Mouse (Mus musculus) brain, embryonic 14.5 days (tissue): ENCODE results near the gene Rgl1.

Experiments
- CTCF ChIP-seq: fragments of 200-500 bp; IDR thresholded peaks from 2 replicates; pipeline ENCODE4 v1.5.1; 2012; ENCODE audit warnings: inconsistent platforms, mild to moderate bottlenecking, moderate library complexity, borderline replicate concordance; ENCODE audit not compliant: insufficient read depth, insufficient read length; ENCODE audit errors: extremely low read depth
- POLR2A ChIP-seq: fragments of 200-500 bp; IDR thresholded peaks from 2 replicates; pipeline ENCODE4 v1.6.1; 2012; ENCODE audit warnings: mild to moderate bottlenecking, inconsistent platforms, borderline replicate concordance; ENCODE audit not compliant: poor library complexity, insufficient read depth, insufficient read length, severe bottlenecking; ENCODE audit errors: extremely low read depth

DNA sequence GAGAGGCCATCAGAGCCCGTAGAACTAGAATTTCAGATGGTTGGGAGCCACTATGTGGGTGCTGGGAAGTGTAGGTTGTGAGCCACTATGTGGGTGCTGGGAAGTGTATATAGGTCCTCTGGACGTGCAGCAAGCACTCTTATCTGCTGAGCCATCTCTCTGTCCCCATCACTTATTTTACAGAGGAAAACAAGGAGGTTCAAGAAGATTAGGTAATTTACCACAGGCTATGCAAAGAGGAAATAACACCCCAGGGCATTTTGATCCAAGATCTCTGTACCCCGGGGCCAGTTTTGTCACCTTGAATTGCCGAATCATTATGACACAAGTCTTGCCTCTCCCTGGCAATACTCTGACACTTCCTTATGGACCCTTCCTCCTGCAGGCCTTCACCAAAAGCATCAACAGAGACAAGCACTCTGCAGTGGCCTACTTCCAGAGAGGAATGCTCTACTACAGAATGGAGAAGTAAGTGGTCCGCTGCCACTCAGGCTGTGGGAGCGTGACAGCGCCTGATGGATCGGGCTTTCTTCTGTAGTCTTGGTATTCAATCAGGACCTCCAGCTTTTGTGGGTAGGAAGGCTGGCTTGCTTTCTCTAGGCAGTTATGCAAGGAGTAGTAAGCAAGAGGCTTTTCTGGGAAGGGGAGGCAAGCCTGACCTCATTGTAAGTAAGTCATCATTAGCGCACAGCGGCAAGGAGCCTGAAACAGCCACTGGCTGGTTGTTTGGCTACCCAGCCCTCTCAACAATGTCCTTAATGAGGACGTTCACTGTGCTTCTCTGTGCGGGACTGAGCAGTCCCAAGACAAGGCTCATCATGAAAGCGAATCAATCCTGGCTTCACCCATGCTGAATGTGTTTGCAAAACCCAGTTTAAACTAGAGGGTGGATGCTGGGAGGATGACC lies 44.6 kb upstream of the Rgl1 start:
- TF ChIP-seq CTCF (no peak), POLR2A (no peak)
